Mouse (Mus musculus) lung, embryonic 14.5 days (tissue): Measurements from ENCODE around the gene Rnf212. TPM values are rescaled to one million over a fixed set of nuclear protein-coding genes. Genes with fewer than 3 reads are reported as not detected.
"Not testable (repeated sequence)": the region's sequence is repeated elsewhere in the genome, so short reads cannot be mapped to it uniquely, and the experiment has no call there.

Experiments used
- ATAC-seq: fragments of 200-750 bp; cut with Nextera tagmentation; 2 replicates; pipeline ENCODE4 v1.8.0; 2017; ENCODE audit warnings: mild to moderate bottlenecking, moderate TSS enrichment, moderate library complexity; ENCODE audit not compliant: insufficient read depth
- DNase-seq: peaks from one replicate; pipeline ENCODE4 v3.0.0-alpha.2; 2015
- H3K27ac ChIP-seq: fragments of 300-500 bp; sonication (generic); 2 replicates; pipeline ENCODE4 v1.5.1; 2014; ENCODE audit warnings: low read depth, mild to moderate bottlenecking, moderate library complexity
- H3K27me3 ChIP-seq: fragments of 300-500 bp; sonication (generic); 2 replicates; pipeline ENCODE4 v1.6.1; 2014; ENCODE audit warnings: low read length, control low read depth; ENCODE audit not compliant: insufficient read depth
- H3K36me3 ChIP-seq: fragments of 300-500 bp; sonication (generic); 2 replicates; pipeline ENCODE4 v1.6.1; 2014; ENCODE audit warnings: control low read depth; ENCODE audit not compliant: insufficient read depth
- H3K4me1 ChIP-seq: fragments of 300-500 bp; sonication (generic); 2 replicates; pipeline ENCODE4 v1.6.1; 2014; ENCODE audit warnings: antibody characterized with exemption, control low read depth; ENCODE audit not compliant: insufficient read depth
- H3K4me2 ChIP-seq: fragments of 300-500 bp; sonication (generic); 2 replicates; pipeline ENCODE4 v1.6.1; 2014; ENCODE audit warnings: mild to moderate bottlenecking
- H3K4me3 ChIP-seq: fragments of 300-500 bp; sonication (generic); 2 replicates; pipeline ENCODE4 v1.5.1; 2014; ENCODE audit warnings: low read depth, low read length
- H3K9ac ChIP-seq: fragments of 300-500 bp; sonication (generic); 2 replicates; pipeline ENCODE4 v1.6.1; 2014
- H3K9me3 ChIP-seq: fragments of 300-500 bp; sonication (generic); 2 replicates; pipeline ENCODE4 v1.6.1; 2016; ENCODE audit warnings: low read depth, low read length, control low read depth
- CTCF ChIP-seq: IDR thresholded peaks from 2 replicates; pipeline ENCODE4 v1.5.1; 2016; ENCODE audit warnings: antibody characterized with exemption, low read depth
- WGBS: fragments of 180-500 bp; shearing (Covaris S2); extraction: QIAGEN DNeasy Blood & Tissue Kit; methylation state at CpG from one replicate; pipeline ENCODE4 v1.1.7; 2014; 5-methylcytosine and 5-hydroxymethylcytosine counted together
- polyA plus RNA-seq: library from polyadenylated mRNA; unstranded; fragments of >200 nt; fragmentation: Nextera tagmentation; extraction: Ambion mirVana; gene quantifications from 2 replicates; pipeline ENCODE4 v1.2.1, GENCODE M21; 2014

The Rnf212 gene
- not detected in 2 replicates for polyA plus RNA-seq

GRCm38 (mm10) chr5:108774630-108775306 is at the start of gene Rnf212:
Gene Rnf212, minus strand, starts transcription at chr5:108774982.
- Histone ChIP-seq H3K27ac (no peak within 1 kb of the TSS), H3K4me3 (no peak within 1 kb of the TSS), H3K4me2 (no peak within 1 kb of the TSS), H3K9ac (no peak within 1 kb of the TSS), H3K27me3 (no peaks in the 10 kb centered on the region), H3K9me3 (no peaks in the 10 kb centered on the region), H3K4me1 (no peaks in the 10 kb centered on the region), H3K36me3 (no peaks in the 10 kb centered on the region)
- no peak for DNase-seq
- WGBS: 69% methylated on average over 40 of the region's 40 CpGs
- ATAC-seq: no peak
- no peak for TF ChIP-seq CTCF

DNA sequence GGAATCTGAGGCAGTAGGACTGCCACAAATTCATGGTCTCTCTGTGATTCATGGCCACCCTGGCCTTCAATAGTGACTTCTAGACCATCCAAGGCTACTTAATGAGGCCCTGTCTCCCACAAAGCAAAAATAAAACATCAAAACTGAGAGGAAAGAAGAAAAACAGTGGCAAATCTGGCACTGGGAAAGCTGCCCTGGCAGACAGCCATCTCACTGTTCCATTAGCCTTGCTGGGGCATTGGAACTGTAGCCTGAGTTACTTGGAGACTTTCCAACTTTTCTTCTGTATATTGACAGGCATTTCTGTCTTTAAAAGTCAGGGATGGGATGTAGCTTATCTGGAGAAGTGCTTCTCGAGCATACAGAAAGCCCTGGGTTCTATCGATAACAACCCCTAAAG is 48.5 kb upstream of the Rnf212 start:
- peak; percentile 43 for DNase-seq
- TF ChIP-seq CTCF: no peak

GRCm38 (mm10) chr5:108808750-108809149 is 34.0 kb upstream of the Rnf212 start, which contains the start of gene Vmn2r8:
Gene Vmn2r8, minus strand, starts transcription at chr5:108808850.
- not testable (repeated sequence) for DNase-seq, H3K4me2 ChIP-seq, ATAC-seq, H3K9me3 ChIP-seq, H3K36me3 ChIP-seq, H3K4me3 ChIP-seq, H3K27me3 ChIP-seq, H3K4me1 ChIP-seq, H3K27ac ChIP-seq, H3K9ac ChIP-seq
- 67% methylated on average over 2 of the region's 2 CpGs for WGBS

More for the DNA sequence above, 48.5 kb upstream of the Rnf212 start:
- no peak overlapping the region for H3K4me3 ChIP-seq
- no peak overlapping the region for H3K9ac ChIP-seq
- no peak overlapping the region for H3K4me2 ChIP-seq
- no peaks in the 10 kb centered on the region for H3K27me3 ChIP-seq
- H3K27ac ChIP-seq: no peak overlapping the region
- H3K9me3 ChIP-seq: no peaks in the 10 kb centered on the region
- H3K36me3 ChIP-seq: no peaks in the 10 kb centered on the region
- WGBS: 70% methylated on average over 2 of the region's 2 CpGs
- ATAC-seq: no peak
- H3K4me1 ChIP-seq: no peaks in the 10 kb centered on the region

DNA sequence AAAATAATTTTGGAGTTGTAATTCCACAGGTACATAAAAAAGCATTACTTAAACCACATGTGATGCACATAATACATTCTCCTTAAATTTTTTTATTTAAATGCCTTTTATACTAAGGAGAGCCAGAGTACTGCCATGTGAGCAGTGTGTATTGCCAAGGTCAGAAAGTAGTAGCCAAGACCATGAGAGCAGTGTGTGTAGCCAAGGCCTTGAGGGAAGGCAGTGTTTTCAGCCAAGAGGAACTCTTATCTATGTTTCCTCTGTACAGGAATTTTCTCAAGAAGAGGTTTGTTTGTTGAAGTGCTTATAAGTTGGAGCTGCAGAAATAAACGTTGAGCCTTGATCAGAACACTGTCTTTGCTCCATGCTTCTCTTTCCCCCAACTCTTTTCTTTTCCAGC is 28.9 kb upstream of the Rnf212 start:
- 17% methylated on average over 1 of the region's 1 CpGs for WGBS
- ATAC-seq (no peak), DNase-seq (no peak)
- Histone ChIP-seq H3K9ac (no peak overlapping the region), H3K36me3 (no peaks in the 10 kb centered on the region), H3K9me3 (no peaks in the 10 kb centered on the region), H3K27ac (no peak overlapping the region), H3K4me3 (no peak overlapping the region), H3K27me3 (no peaks in the 10 kb centered on the region), H3K4me1 (no peaks in the 10 kb centered on the region), H3K4me2 (no peak overlapping the region)
- no peak for TF ChIP-seq CTCF

GRCm38 (mm10) chr5:108795263-108795662 is 20.5 kb upstream of the Rnf212 start, which contains the start of gene Tmed11:
Gene Tmed11, minus strand, starts transcription at chr5:108795363.
- DNase-seq, H3K9ac ChIP-seq, H3K36me3 ChIP-seq, H3K9me3 ChIP-seq, H3K27ac ChIP-seq, H3K4me1 ChIP-seq, H3K4me3 ChIP-seq, H3K27me3 ChIP-seq, ATAC-seq, H3K4me2 ChIP-seq: not testable (repeated sequence)
- 62% methylated on average over 2 of the region's 2 CpGs for WGBS

GRCm38 (mm10) chr5:108790385-108790784 is 15.6 kb upstream of the Rnf212 start:
- 30% methylated on average over 1 of the region's 1 CpGs for WGBS
- not testable (repeated sequence) for H3K36me3 ChIP-seq, H3K27ac ChIP-seq, ATAC-seq, H3K9me3 ChIP-seq, H3K4me2 ChIP-seq, H3K9ac ChIP-seq, H3K4me3 ChIP-seq, H3K4me1 ChIP-seq, H3K27me3 ChIP-seq
- peak; percentile 44 for DNase-seq
- peak; percentile 74 for TF ChIP-seq CTCF

- H3K9me3 ChIP-seq: no peaks in the 10 kb centered on the region
- no peak overlapping the region for H3K9ac ChIP-seq
- H3K4me2 ChIP-seq: no peak overlapping the region
- no peak overlapping the region for H3K27ac ChIP-seq
- H3K36me3 ChIP-seq: no peaks in the 10 kb centered on the region
- WGBS: 80% methylated on average over 2 of the region's 2 CpGs
- H3K4me1 ChIP-seq: no peaks in the 10 kb centered on the region
- TF ChIP-seq CTCF: no peak
- no peak overlapping the region for H3K4me3 ChIP-seq
- no peak for ATAC-seq
- no peak for DNase-seq
- no peaks in the 10 kb centered on the region for H3K27me3 ChIP-seq
These were observed 14.8 kb downstream of the Rnf212 start for GRCm38 (mm10) chr5:108760002-108760401.
